ENCODE assay signal across 18 mouse cellular contexts in genomic region chr6:11534930-11535880, GRCm38 (mm10).
DNase-seq lines count a peak whose midpoint lies in the region; ATAC-seq and TF ChIP-seq lines count a peak whose summit lies in the region.
"Had no signal": no experiment of that assay in that cellular context is flagged by ENCODE, and none has a peak within 500 bp of the region (broad histone marks: within the 10 kb centered on the region; RNA-seq: fewer than 3 reads in every experiment).

No protein-coding gene starts in this region.

- H3K4me3 ChIP-seq in hindbrain, embryonic 15.5 days: no peak overlapping the region
- no peak overlapping the region for H3K4me3 ChIP-seq in hindbrain, embryonic 11.5 days (ENCODE audit: low read depth, low read length)
- no peak overlapping the region for H3K4me3 ChIP-seq in hindbrain, postnatal 0 days (ENCODE audit: low read length)
- H3K4me3 ChIP-seq: liver, embryonic 15.5 days; stomach, embryonic 15.5 days had no signal

- WGBS in hindbrain, embryonic 15.5 days: 57% methylated on average over 8 of the region's 8 CpGs
- 87% methylated on average over 8 of the region's 8 CpGs for WGBS in hindbrain, embryonic 11.5 days
- WGBS in hindbrain, postnatal 0 days: 58% methylated on average over 8 of the region's 8 CpGs

- H3K9me3 ChIP-seq in hindbrain, embryonic 15.5 days: no peaks in the 10 kb centered on the region
- H3K9me3 ChIP-seq in hindbrain, embryonic 11.5 days (ENCODE audit: control insufficient read depth, low read length): no peaks in the 10 kb centered on the region
- H3K9me3 ChIP-seq in hindbrain, postnatal 0 days (ENCODE audit: low read length): no peaks in the 10 kb centered on the region
- H3K9me3 ChIP-seq: liver, embryonic 15.5 days; stomach, embryonic 15.5 days had no signal

- no peak overlapping the region for H3K4me2 ChIP-seq in hindbrain, embryonic 15.5 days
- H3K4me2 ChIP-seq in hindbrain, embryonic 11.5 days (replicated peaks; ENCODE audit: low read depth, low read length): no peak overlapping the region
- no peak overlapping the region for H3K4me2 ChIP-seq in hindbrain, postnatal 0 days (ENCODE audit: low read depth, low read length)
- H3K4me2 ChIP-seq: liver, embryonic 15.5 days; stomach, embryonic 15.5 days had no signal

- H3K27ac ChIP-seq in hindbrain, embryonic 15.5 days (replicated peaks): 0 out of 2 replicates have a peak overlapping the region, but pooled peaks have one; percentile 3
- no peak overlapping the region for H3K27ac ChIP-seq in hindbrain, embryonic 11.5 days (ENCODE audit: low read depth, low read length)
- H3K27ac ChIP-seq in hindbrain, postnatal 0 days: no peak overlapping the region
- H3K27ac ChIP-seq: liver, embryonic 15.5 days; stomach, embryonic 15.5 days had no signal

- no peaks in the 10 kb centered on the region for H3K36me3 ChIP-seq in hindbrain, embryonic 15.5 days
- H3K36me3 ChIP-seq in hindbrain, embryonic 11.5 days (ENCODE audit: control insufficient read depth, insufficient read depth, low read length): no peaks in the 10 kb centered on the region
- no peaks in the 10 kb centered on the region for H3K36me3 ChIP-seq in hindbrain, postnatal 0 days (ENCODE audit: insufficient read depth, low read length)
- H3K36me3 ChIP-seq: liver, embryonic 15.5 days; stomach, embryonic 15.5 days had no signal

- no peak for ATAC-seq in hindbrain, embryonic 15.5 days (ENCODE audit: low FRiP score, low read depth)
- ATAC-seq in hindbrain, embryonic 11.5 days (ENCODE audit: low FRiP score): no peak
- 0 out of 2 replicates have a peak, but pooled peaks have one; percentile 24 for ATAC-seq in hindbrain, postnatal 0 days

- no peak overlapping the region for H3K9ac ChIP-seq in hindbrain, embryonic 15.5 days
- no peak overlapping the region for H3K9ac ChIP-seq in hindbrain, embryonic 11.5 days (ENCODE audit: low read depth, low read length)
- H3K9ac ChIP-seq in hindbrain, postnatal 0 days (replicated peaks; ENCODE audit: low read length): no peak overlapping the region
- H3K9ac ChIP-seq: liver, embryonic 15.5 days; stomach, embryonic 15.5 days had no signal

- peak; percentile 9 for DNase-seq in adrenal gland, adult 2 months
- no peak for DNase-seq in adrenal gland, postnatal 25 days
- DNase-seq in hindbrain, embryonic 11.5 days (ENCODE audit: low spot score): no peak
- DNase-seq in hindbrain, postnatal 0 days (ENCODE audit: low spot score): peak; percentile 40
- peak; percentile 12 for DNase-seq in telencephalon, adult 2 months (ENCODE audit: low read depth, low spot score)
- no peak for DNase-seq in kidney, postnatal 4 days
- DNase-seq in lung, postnatal 36 days: no peak
- DNase-seq: adrenal gland, adult 8-10 months; cerebellum, adult 9-10 months; gastrocnemius, postnatal 25 days; kidney, adult 8-10 months; kidney, postnatal 25 days; lung, postnatal 14 days; right cerebral cortex, postnatal 14 days; thymus, postnatal 14 days had no signal

- no peaks in the 10 kb centered on the region for H3K4me1 ChIP-seq in hindbrain, embryonic 15.5 days (replicated peaks)
- no peaks in the 10 kb centered on the region for H3K4me1 ChIP-seq in hindbrain, embryonic 11.5 days (replicated peaks; ENCODE audit: control insufficient read depth, insufficient read depth, low read length)
- H3K4me1 ChIP-seq in hindbrain, postnatal 0 days (ENCODE audit: insufficient read depth, low read length): no peaks in the 10 kb centered on the region
- H3K4me1 ChIP-seq: liver, embryonic 15.5 days; stomach, embryonic 15.5 days had no signal

- no peaks in the 10 kb centered on the region for H3K27me3 ChIP-seq in hindbrain, embryonic 15.5 days
- no peaks in the 10 kb centered on the region for H3K27me3 ChIP-seq in hindbrain, embryonic 11.5 days (ENCODE audit: control insufficient read depth, insufficient read depth, low read length)
- H3K27me3 ChIP-seq in hindbrain, postnatal 0 days (ENCODE audit: insufficient read depth, low read length): no peaks in the 10 kb centered on the region
- H3K27me3 ChIP-seq: liver, embryonic 15.5 days; stomach, embryonic 15.5 days had no signal

- no peak for TF ChIP-seq CTCF in hindbrain, postnatal 0 days (IDR thresholded peaks at IDR 0.05; ENCODE audit: low read depth)

Comparison
In these comparisons a context has a peak if more than half of its experiments do, and no peak if none do; other contexts are left out.
1. DNase-seq: peak in adrenal gland, adult 2 months (single experiment), hindbrain, postnatal 0 days (single experiment) and telencephalon, adult 2 months (single experiment); none in adrenal gland, postnatal 25 days (single experiment), hindbrain, embryonic 11.5 days (single experiment), kidney, postnatal 4 days (0 of 2) and lung, postnatal 36 days (single experiment).